ENCODE assay signal across 14 mouse cellular contexts in genomic region chrX:151347278-151347677, GRCm38 (mm10).
"Had no signal": no experiment of that assay in that cellular context is flagged by ENCODE, and none has a peak within 500 bp of the region (broad histone marks: within the 10 kb centered on the region; RNA-seq: fewer than 3 reads in every experiment).

No protein-coding gene starts in this region.

- H3K27me3 ChIP-seq: neural tube, embryonic 12.5 days had no signal

- H3K4me1 ChIP-seq: limb, embryonic 15.5 days had no signal

- H3K9ac ChIP-seq: limb, embryonic 15.5 days; liver, embryonic 14.5 days; liver, postnatal 0 days; lung, embryonic 14.5 days; midbrain, embryonic 12.5 days; neural tube, embryonic 12.5 days had no signal

- H3K36me3 ChIP-seq: limb, embryonic 15.5 days; midbrain, embryonic 12.5 days; neural tube, embryonic 12.5 days had no signal

- H3K27ac ChIP-seq: limb, embryonic 15.5 days; liver, embryonic 14.5 days; macrophage; midbrain, embryonic 12.5 days; neural tube, embryonic 12.5 days had no signal

- DNase-seq: kidney, adult 9 months; kidney, postnatal 14 days; kidney, postnatal 4 days; liver, postnatal 0 days; lung, embryonic 14.5 days; thymus, adult 18-20 months; thymus, postnatal 36 days had no signal

- ATAC-seq: liver, postnatal 0 days; lung, postnatal 0 days had no signal

- H3K4me2 ChIP-seq: limb, embryonic 15.5 days; liver, embryonic 11.5 days; lung, embryonic 14.5 days; midbrain, embryonic 12.5 days had no signal

- H3K4me3 ChIP-seq: limb, embryonic 15.5 days; midbrain, embryonic 12.5 days; neural tube, embryonic 12.5 days had no signal

- H3K9me3 ChIP-seq: limb, embryonic 15.5 days; midbrain, embryonic 12.5 days; neural tube, embryonic 12.5 days had no signal
